22 mouse cellular contexts compared by ENCODE assay signal in genomic region chr3:98147706-98148105, GRCm38 (mm10). TPM values are rescaled to one million over a fixed set of nuclear protein-coding genes. Genes with fewer than 3 reads are reported as not detected.
DNase-seq lines count a peak whose midpoint lies in the region; ATAC-seq lines count a peak whose summit lies in the region.
"Had no signal": no experiment of that assay in that cellular context is flagged by ENCODE, and none has a peak within 500 bp of the region (broad histone marks: within the 10 kb centered on the region; RNA-seq: fewer than 3 reads in every experiment).

No protein-coding gene starts in this region.

- 91% methylated on average over 14 of the region's 14 CpGs for WGBS in intestine, embryonic 14.5 days
- WGBS in intestine, embryonic 15.5 days: 90% methylated on average over 14 of the region's 14 CpGs

- no peaks in the 10 kb centered on the region for H3K9me3 ChIP-seq in intestine, embryonic 14.5 days (ENCODE audit: control insufficient read depth, low read length)
- H3K9me3 ChIP-seq in intestine, embryonic 15.5 days: no peaks in the 10 kb centered on the region
- H3K9me3 ChIP-seq: embryonic facial prominence, embryonic 15.5 days; forebrain, embryonic 10.5 days; heart, embryonic 15.5 days; hindbrain, embryonic 15.5 days had no signal

- DNase-seq in intestine, embryonic 14.5 days (ENCODE audit: low spot score): peak; percentile 42
- peak; percentile 78 for DNase-seq in adrenal gland, adult 8-10 months
- peak; percentile 73 for DNase-seq in adrenal gland, postnatal 25 days
- DNase-seq in urinary bladder, postnatal 14 days (ENCODE audit: low spot score): no peak
- DNase-seq: cerebellum, adult 8-10 months; cerebellum, postnatal 14 days; embryo, embryonic 11 days; gastrocnemius, adult 2 months; gastrocnemius, postnatal 25 days; heart, postnatal 14 days; kidney, adult 11 months had no signal

- H3K27ac ChIP-seq in intestine, embryonic 14.5 days (ENCODE audit: low read depth): no peak overlapping the region
- H3K27ac ChIP-seq in intestine, embryonic 15.5 days: no peak overlapping the region
- H3K27ac ChIP-seq: embryonic facial prominence, embryonic 15.5 days; forebrain, embryonic 10.5 days; gastrocnemius, adult 2 months; heart, embryonic 15.5 days; hindbrain, embryonic 15.5 days had no signal

- peaks cover 76% of the 10 kb centered on the region for H3K36me3 ChIP-seq in intestine, embryonic 14.5 days (ENCODE audit: control insufficient read depth, insufficient read depth, low read length)
- H3K36me3 ChIP-seq in intestine, embryonic 15.5 days: peaks cover 31% of the 10 kb centered on the region

- no peaks in the 10 kb centered on the region for H3K4me1 ChIP-seq in intestine, embryonic 14.5 days (replicated peaks; ENCODE audit: control insufficient read depth, insufficient read depth, low read length)
- no peaks in the 10 kb centered on the region for H3K4me1 ChIP-seq in intestine, embryonic 15.5 days (replicated peaks)
- H3K4me1 ChIP-seq: embryonic facial prominence, embryonic 15.5 days; forebrain, embryonic 10.5 days; heart, embryonic 15.5 days; hindbrain, embryonic 15.5 days had no signal

- no peak overlapping the region for H3K4me2 ChIP-seq in intestine, embryonic 14.5 days (ENCODE audit: low read length)
- no peak overlapping the region for H3K4me2 ChIP-seq in intestine, embryonic 15.5 days (replicated peaks)
- H3K4me2 ChIP-seq: embryonic facial prominence, embryonic 15.5 days; heart, embryonic 15.5 days; hindbrain, embryonic 15.5 days had no signal

- no peak for ATAC-seq in intestine, embryonic 14.5 days (replicated peaks; ENCODE audit: low FRiP score, low TSS enrichment, low read depth)
- ATAC-seq in intestine, embryonic 15.5 days: no peak
- no peak for ATAC-seq in megakaryocyte progenitor cell, adult 5-6 weeks (replicated peaks; ENCODE audit: poor library complexity)
- ATAC-seq: forebrain, embryonic 14.5 days had no signal

- H3K9ac ChIP-seq in intestine, embryonic 14.5 days (ENCODE audit: low read length): no peak overlapping the region
- H3K9ac ChIP-seq in intestine, embryonic 15.5 days: no peak overlapping the region
- H3K9ac ChIP-seq: embryonic facial prominence, embryonic 15.5 days; heart, embryonic 15.5 days; hindbrain, embryonic 15.5 days had no signal

- H3K4me3 ChIP-seq in intestine, embryonic 14.5 days (ENCODE audit: low read depth, low read length): no peak overlapping the region
- no peak overlapping the region for H3K4me3 ChIP-seq in intestine, embryonic 15.5 days (replicated peaks)
- H3K4me3 ChIP-seq: embryonic facial prominence, embryonic 15.5 days; erythroblast, embryonic 14.5 days; forebrain, embryonic 10.5 days; gastrocnemius, adult 2 months; heart, embryonic 15.5 days; hindbrain, embryonic 15.5 days had no signal

- H3K27me3 ChIP-seq in intestine, embryonic 14.5 days (replicated peaks; ENCODE audit: control insufficient read depth, insufficient read depth, low read length): no peaks in the 10 kb centered on the region
- no peaks in the 10 kb centered on the region for H3K27me3 ChIP-seq in intestine, embryonic 15.5 days (replicated peaks)
- H3K27me3 ChIP-seq: embryonic facial prominence, embryonic 15.5 days; heart, embryonic 15.5 days; hindbrain, embryonic 15.5 days had no signal

RNA-seq across cellular contexts. Expression of gene Adam30, which starts 12.7 kb away (rescaled TPM):
- not detected in 2 replicates for polyA plus RNA-seq in intestine, embryonic 14.5 days (2014; fragmentation: Nextera tagmentation; extraction: Ambion mirVana)
- polyA plus RNA-seq in intestine, embryonic 15.5 days (2015; fragmentation: Nextera tagmentation; extraction: Ambion mirVana): not detected in 2 replicates
- total RNA-seq in adrenal gland, adult 8-10 months (2022): not detected
- not detected in 2 replicates for total RNA-seq in adrenal gland, postnatal 25 days (2021)
- 0.05 TPM in 1 of 2 replicates, not detected in the other for total RNA-seq in megakaryocyte progenitor cell, adult 5-6 weeks (2015)
- total RNA-seq in megakaryocyte progenitor cell, adult 5-6 weeks (2017): not detected in 2 replicates
- total RNA-seq: gastrocnemius, adult 2 months; gastrocnemius, postnatal 25 days; granulocyte monocyte progenitor cell, adult 5-6 weeks had no signal
- polyA plus RNA-seq: embryonic facial prominence, embryonic 11.5 days; embryonic facial prominence, embryonic 15.5 days; erythroblast, embryonic 14.5 days; forebrain, embryonic 10.5 days; forebrain, embryonic 14.5 days; heart, embryonic 15.5 days; hindbrain, embryonic 11.5 days; hindbrain, embryonic 15.5 days had no signal
